Mouse (Mus musculus) spleen, adult 18-20 months (tissue): ENCODE measurements around the gene Ccdc194.
"Not testable (repeated sequence)": the region's sequence is repeated elsewhere in the genome, so short reads cannot be mapped to it uniquely, and the experiment has no call there.

Experiments used
- DNase-seq, 2 experiments: peaks; one replicate each; pipeline ENCODE4 v3.0.0; 2022; ENCODE audit warnings: mixed read lengths in 2 of 2

Gene Ccdc194

DNA sequence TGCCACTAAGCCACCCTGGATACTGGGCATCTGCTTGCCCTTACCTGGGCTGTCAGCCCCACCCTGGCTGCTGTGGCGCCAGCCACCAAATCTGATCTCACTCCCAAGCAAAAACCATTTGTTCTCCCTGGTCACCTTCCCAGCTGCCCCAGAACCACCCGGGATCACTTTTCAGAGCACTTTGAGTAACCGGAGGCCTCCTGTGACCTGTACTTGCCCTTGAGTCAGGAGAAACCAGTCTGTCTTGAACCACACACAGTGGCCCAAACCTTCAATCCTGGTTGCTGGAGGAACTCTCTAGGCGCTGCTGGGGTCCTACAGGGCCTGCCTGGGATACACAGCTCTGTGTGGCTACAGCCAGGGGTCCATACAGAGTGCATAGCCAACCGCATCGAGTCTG is 27.3 kb upstream of the Ccdc194 start:
- no peak for DNase-seq

- no peak for DNase-seq
Observed at GRCm38 (mm10) chr8:71550754-71551153, 25.2 kb upstream of the Ccdc194 start.

GRCm38 (mm10) chr8:71547590-71547989 is 22.1 kb upstream of the Ccdc194 start:
- no peak for DNase-seq

- DNase-seq: no peak
Observed at GRCm38 (mm10) chr8:71545053-71545452, 19.5 kb upstream of the Ccdc194 start.

DNA sequence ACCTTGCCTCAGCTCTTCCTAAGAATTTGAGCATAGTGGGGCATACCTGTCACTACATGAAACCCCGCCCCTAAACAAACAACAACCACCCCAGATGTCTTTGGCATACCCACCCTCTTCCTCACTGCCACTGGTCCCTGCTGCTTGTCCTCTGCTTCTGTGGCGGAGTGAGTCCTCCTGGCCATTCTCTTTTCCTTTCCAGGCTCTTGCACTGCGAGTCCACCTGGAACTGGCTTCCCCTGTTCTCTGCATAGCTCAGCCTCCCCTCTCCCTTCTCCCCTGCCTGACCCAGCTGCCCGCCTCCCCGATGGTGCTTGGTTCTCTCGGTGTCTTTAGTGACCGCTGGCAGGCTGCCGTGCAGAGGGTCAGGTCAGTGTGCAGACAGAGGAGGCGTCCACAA is 18.2 kb upstream of the Ccdc194 start:
- DNase-seq: no peak

DNA sequence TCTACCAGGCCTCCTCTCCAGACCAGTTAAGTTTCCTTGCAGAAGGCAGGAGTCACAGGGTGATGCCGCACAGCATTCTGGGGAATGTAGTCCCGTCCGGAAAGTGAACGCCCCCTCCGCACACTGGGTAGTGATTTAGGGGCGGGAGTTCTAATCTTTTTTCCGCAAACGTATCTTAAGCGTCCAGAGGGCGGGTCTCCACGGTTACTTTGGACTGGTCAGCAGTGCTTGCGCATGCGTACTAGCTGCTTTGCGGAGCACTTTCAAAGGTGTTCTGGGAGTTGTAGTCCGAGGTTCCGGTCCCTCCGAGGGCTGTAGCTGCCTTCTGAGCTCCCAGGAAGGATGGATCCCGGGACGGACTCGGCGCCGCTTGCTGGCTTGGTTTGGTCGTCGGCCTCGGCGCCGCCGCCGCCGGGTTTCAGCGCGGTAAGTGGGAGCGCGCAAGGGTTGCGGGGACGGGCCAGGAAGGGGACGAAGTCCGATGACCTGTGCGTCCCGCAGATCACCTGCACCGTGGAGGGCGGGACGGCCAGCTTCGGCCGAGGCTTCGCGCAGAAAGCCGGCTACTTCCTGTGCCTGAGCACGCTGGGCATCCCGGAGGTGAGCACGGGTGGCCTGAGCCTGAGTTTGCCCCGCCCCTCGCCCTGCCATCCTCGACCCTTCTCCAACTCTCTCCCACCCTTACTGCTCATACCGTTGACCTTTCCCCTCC is 17.3 kb upstream of the Ccdc194 start, which contains the start of gene Mvb12a:
Gene Mvb12a (plus strand): TSS at position 291 of the 712 bp plus-strand sequence.
- DNase-seq: peak; percentile 93 to 94

DNA sequence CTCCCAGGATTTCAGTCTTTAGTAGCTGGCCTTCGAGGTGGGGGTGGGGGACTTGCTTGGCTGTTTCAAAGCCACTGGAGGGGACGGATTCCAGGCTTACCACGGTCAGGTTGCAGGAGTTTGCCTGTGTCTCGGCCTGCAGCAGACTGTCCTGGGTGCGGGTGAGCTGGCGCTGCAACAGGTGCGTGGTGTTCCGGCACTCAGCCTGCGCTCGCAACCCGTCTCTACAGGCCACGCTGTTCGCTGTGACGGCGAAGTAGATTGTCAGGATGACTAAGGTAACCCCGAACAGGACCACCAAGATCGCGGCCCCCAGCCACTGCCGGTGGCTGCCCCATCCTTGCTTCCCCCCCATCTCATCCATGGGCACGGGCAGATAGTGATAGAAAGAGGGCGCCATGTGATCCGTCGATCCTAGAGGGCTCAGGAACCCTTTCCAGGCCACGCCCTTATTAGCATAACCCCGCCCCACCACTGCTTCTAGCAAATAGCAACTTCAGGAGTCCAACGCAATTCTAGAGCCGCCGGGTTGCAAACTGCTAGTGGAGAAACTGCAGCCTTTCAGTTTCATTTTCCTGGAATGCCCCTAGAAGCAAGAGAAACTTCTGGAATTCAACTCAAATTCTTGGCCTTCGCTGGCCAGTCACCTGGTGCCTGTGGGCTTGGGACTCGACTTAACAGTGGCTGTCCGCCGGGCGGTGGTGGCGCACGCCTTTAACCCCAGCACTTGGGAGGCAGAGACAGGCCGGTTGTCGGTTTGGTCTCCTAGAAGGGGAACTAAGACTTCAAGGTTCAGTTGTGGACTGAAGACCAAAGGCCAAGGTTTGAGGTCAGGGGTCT is 11.7 kb upstream of the Ccdc194 start, which contains the start of gene Bst2:
Gene Bst2 (minus strand): TSS at position 429 of the 840 bp plus-strand sequence.
- DNase-seq: peak; percentile 76 to 89

GRCm38 (mm10) chr8:71535663-71536062 is 10.2 kb upstream of the Ccdc194 start:
- DNase-seq: no peak

GRCm38 (mm10) chr8:71534263-71534810 is 8.8 kb upstream of the Ccdc194 start:
- DNase-seq: no peak

- DNase-seq: not testable (repeated sequence)
Observed at GRCm38 (mm10) chr8:71530735-71531467, 5.4 kb upstream of the Ccdc194 start.

GRCm38 (mm10) chr8:71528362-71529073 is 3.0 kb upstream of the Ccdc194 start:
- DNase-seq: no peak

- DNase-seq: no peak
Observed at GRCm38 (mm10) chr8:71527162-71527870, 1.8 kb upstream of the Ccdc194 start.

DNA sequence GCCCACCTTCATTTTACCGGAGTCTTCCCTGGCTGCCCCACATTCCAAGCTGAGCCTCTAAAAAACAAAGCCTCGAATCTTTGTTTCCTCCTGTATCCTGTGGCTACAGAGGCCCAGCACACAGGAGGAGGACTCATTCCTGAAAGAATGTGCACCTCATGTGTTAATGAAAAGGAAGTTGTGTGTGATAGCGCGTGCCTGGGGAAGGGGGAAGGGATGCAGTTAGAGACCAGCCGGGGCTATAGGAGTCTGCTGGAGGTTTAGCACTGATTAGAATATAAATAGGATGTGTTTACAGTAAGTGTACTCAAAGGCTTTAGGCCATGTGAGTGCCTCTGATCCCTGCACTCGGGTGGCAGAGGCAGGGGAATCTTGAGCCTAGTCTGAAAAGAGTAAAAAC is 761 bp upstream of the Ccdc194 start:
- no peak for DNase-seq

DNA sequence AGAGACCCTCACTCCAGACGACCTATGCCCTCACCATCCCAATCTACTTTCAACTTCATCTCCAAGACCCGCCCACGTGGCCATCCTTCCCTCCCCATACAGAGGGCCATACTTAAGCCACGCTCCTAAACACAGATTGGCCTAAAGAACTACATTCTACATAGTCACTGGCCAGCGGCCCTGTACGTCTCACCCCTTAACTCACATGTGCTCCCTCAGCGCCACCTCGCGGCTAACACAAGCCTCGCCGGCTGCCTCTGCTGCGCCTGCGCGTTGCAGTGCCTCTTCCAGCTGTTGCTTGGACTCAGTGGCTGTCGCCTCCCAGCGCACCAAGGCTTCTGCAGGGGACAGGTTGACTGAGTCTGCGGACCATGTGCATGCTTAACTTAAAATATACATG is 3.9 kb downstream of the Ccdc194 start:
- DNase-seq: peak; percentile 85 to 94

DNA sequence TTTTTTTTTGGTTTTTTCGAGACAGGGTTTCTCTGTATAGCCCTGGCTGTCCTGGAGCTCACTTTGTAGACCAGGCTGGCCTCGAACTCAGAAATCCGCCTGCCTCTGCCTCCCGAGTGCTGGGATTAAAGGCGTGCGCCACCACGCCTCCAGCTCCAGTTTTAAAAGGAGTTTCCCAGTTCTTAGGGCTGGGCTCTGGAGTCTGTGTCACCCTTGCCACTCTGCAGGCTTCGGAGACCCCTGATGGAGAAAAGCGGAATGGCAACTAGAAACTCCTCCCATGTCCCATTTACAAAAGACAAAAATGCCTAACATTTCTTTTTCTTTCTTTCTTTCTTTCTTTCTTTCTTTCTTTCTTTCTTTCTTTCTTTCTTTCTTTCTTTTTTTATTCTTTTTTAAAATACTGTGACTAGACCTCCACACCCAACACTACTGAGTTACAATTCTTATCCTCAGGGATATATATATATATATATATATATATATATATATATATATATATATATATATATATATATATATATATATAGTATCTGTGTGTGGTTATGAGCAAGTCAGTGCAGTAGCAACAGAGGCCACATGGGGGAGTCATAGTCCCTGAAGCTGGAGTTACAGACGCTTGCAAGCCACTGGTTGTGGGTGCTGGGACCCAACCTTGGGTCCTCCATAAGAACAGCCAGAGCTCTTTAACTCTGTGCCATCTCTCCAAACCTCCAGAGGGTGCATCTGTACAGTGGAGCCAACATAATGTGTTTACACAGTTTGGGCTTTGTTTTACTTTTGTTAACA is 6.3 kb downstream of the Ccdc194 start:
- DNase-seq: peak in 1 of 2 experiments; percentile 52

DNA sequence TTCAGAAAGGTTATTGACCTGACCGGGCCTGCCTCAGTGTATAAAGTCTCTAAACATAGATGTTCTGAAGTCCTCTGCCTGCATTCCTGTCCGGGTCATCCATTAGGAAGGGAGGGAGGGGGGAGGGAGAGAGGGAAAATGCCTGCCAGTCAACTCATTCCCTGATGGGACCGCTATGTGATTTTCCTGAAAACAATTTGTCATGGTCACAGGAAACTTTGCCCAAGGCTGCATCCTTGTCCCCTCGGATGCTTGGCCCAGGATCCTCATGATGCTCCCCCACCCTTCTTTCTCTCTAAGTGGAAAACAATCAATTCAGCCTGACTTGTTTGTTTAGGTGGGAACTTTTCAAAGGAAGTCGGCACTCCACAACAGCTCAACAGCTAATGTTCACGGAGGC is 8.7 kb downstream of the Ccdc194 start:
- no peak for DNase-seq

- no peak for DNase-seq
Observed at GRCm38 (mm10) chr8:71515043-71515442, 10.5 kb downstream of the Ccdc194 start.

- no peak for DNase-seq
Observed at GRCm38 (mm10) chr8:71513018-71513754, 12.3 kb downstream of the Ccdc194 start.

- DNase-seq: no peak
Observed at GRCm38 (mm10) chr8:71511644-71512043, 13.9 kb downstream of the Ccdc194 start, which contains the start of gene Plvap. Gene Plvap, minus strand, starts transcription at chr8:71511752.

GRCm38 (mm10) chr8:71509316-71509715 is 16.2 kb downstream of the Ccdc194 start:
- no peak for DNase-seq
